Mouse (Mus musculus) liver (tissue): ENCODE data around the gene Slc35a3.
"Not testable (repeated sequence)": the region's sequence is repeated elsewhere in the genome, so short reads cannot be mapped to it uniquely, and the experiment has no call there.

ENCODE experiments used
- DNase-seq: peaks from one replicate; pipeline ENCODE4 v3.0.0-alpha.2; 2020; ENCODE audit warnings: mixed read lengths

Slc35a3 gene

GRCm38 (mm10) chr3:116698786-116699185, 13.8 kb downstream of the Slc35a3 start:
- DNase-seq = no peak

- no peak for DNase-seq
These were observed 17.0 kb downstream of the Slc35a3 start for GRCm38 (mm10) chr3:116695666-116695985.

GRCm38 (mm10) chr3:116694955-116695665, 17.5 kb downstream of the Slc35a3 start:
- DNase-seq = peak; percentile 50

- peak; percentile 36 for DNase-seq
These were observed 18.3 kb downstream of the Slc35a3 start for GRCm38 (mm10) chr3:116694312-116694711.

- DNase-seq = no peak
These were observed 31.5 kb downstream of the Slc35a3 start, which contains the start of gene Gm43191 for GRCm38 (mm10) chr3:116681160-116681559. TSS of gene Gm43191 (minus strand) at chr3:116681260.

GRCm38 (mm10) chr3:116664281-116664680, 48.4 kb downstream of the Slc35a3 start:
- DNase-seq = not testable (repeated sequence)

- peak; percentile 100 for DNase-seq
These were observed 50.2 kb downstream of the Slc35a3 start, which contains the start of gene Mfsd14a for GRCm38 (mm10) chr3:116662463-116662863. TSS of gene Mfsd14a (minus strand) at chr3:116662677.

GRCm38 (mm10) chr3:116661870-116662414, 50.7 kb downstream of the Slc35a3 start:
- DNase-seq = peak; percentile 65

GRCm38 (mm10) chr3:116661288-116661869, 51.3 kb downstream of the Slc35a3 start:
- DNase-seq = no peak

GRCm38 (mm10) chr3:116659856-116660430, 52.7 kb downstream of the Slc35a3 start:
- DNase-seq = no peak

GRCm38 (mm10) chr3:116658928-116659565, 53.6 kb downstream of the Slc35a3 start:
- DNase-seq = no peak

- no peak for DNase-seq
These were observed 56.3 kb downstream of the Slc35a3 start for GRCm38 (mm10) chr3:116656184-116656965.

- not testable (repeated sequence) for DNase-seq
These were observed 58.6 kb downstream of the Slc35a3 start for GRCm38 (mm10) chr3:116654051-116654450.

GRCm38 (mm10) chr3:116653278-116653945, 59.2 kb downstream of the Slc35a3 start:
- no peak for DNase-seq

GRCm38 (mm10) chr3:116652033-116652446, 60.6 kb downstream of the Slc35a3 start:
- no peak for DNase-seq

GRCm38 (mm10) chr3:116650698-116651097, 61.9 kb downstream of the Slc35a3 start:
- DNase-seq = no peak

GRCm38 (mm10) chr3:116648805-116649204, 63.8 kb downstream of the Slc35a3 start:
- no peak for DNase-seq

GRCm38 (mm10) chr3:116646387-116646786, 66.2 kb downstream of the Slc35a3 start:
- no peak for DNase-seq

- no peak for DNase-seq
These were observed 70.3 kb downstream of the Slc35a3 start for GRCm38 (mm10) chr3:116642373-116642772.

GRCm38 (mm10) chr3:116641811-116642371, 70.7 kb downstream of the Slc35a3 start:
- DNase-seq = no peak

GRCm38 (mm10) chr3:116640024-116640423, 72.6 kb downstream of the Slc35a3 start:
- no peak for DNase-seq
